Mouse (Mus musculus) MN1 (cell line): ENCODE measurements around the gene Tmem236.

Experiments
- DNase-seq: peaks from one replicate; pipeline ENCODE4 v3.0.0-alpha.2; 2016; ENCODE audit warnings: low spot score

The Tmem236 gene

DNA sequence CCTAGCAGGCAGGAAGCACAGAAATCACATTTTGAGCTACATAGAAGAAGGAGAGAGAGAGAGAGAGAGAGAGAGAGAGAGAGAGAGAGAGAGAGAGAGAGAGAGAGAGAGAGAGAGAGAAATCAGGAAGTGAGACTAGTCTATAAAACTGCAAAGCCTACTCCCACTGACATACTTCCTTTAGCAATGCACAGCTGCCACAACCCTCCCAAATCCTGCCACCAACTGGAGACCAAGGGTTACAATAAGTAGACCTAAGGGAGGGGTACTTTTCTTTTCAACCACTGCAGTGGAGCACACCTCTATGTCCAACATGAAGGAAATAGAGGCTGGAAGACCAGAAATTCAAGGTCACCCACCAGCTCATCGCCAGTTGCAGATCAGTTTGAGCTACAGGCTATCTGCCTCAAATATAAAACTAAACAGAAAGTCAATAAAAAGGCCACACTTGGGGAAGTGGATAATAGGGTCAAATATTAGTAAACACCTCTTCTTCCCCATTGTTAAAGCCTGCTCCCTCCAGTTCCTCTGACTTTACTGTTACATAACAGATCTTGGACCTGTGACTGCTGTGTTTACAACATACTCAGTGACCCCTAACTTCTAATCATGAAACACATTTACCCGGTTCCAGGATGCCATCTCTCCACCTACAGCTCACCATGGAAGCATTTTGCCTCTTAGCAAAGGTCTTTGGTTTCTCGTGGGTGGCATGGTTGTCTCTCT is 75.7 kb downstream of the Tmem236 start:
- no peak for DNase-seq

- DNase-seq = no peak
Measured at GRCm38 (mm10) chr2:14251938-14252337, 77.6 kb downstream of the Tmem236 start.

- DNase-seq = no peak
Measured at GRCm38 (mm10) chr2:14258345-14258850, 84.1 kb downstream of the Tmem236 start.

DNA sequence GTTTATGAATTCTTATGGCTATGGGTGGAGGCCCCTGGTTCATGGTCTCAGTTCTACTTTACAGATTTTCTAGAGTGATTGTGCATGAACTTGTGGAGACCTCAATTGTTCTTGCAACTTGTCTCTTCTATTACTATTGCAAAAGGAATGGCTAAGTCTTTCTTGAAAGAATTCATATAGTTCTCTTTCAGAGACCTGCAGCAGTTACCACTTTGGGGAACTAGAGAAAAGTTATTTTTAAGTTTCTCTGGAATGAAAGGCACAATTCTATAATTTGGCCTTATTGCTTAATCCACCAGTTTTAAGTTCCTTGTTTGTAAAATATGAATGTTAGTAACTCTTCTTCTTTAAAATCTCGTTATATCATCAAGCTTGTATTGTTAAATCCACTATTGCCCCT is 87.8 kb downstream of the Tmem236 start:
- DNase-seq = no peak

GRCm38 (mm10) chr2:14269160-14269559 is 94.8 kb downstream of the Tmem236 start:
- no peak for DNase-seq
